Mouse (Mus musculus): ENCODE measurements around the gene Cnpy3. TPM values are rescaled to one million over a fixed set of nuclear protein-coding genes. Genes with fewer than 3 reads are reported as not detected.

Cnpy3 gene
- total and polyA plus RNA-seq, 3 experiments: 19.7 to 21.5 (median 19.8) TPM

GRCm38 (mm10) chr17:46774131-46774472 is 22.1 kb upstream of the Cnpy3 start:
- H3K4me1 ChIP-seq (ENCODE audit: control insufficient read depth, insufficient read depth, low read length): peaks cover 2% of the 10 kb centered on the region
- no peak overlapping the region for H3K4me3 ChIP-seq
- H3K9ac ChIP-seq (ENCODE audit: low read depth, low read length): no peak overlapping the region
- no peaks in the 10 kb centered on the region for H3K27me3 ChIP-seq (ENCODE audit: control insufficient read depth, insufficient read depth, low read length)
- H3K79me2 ChIP-seq (replicated peaks; ENCODE audit: control insufficient read depth, insufficient read depth, low read length): no peaks in the 10 kb centered on the region
- no peaks in the 10 kb centered on the region for H3K36me3 ChIP-seq (ENCODE audit: control insufficient read depth, insufficient read depth, low read length)
- WGBS: 58% methylated on average over 2 of the region's 2 CpGs
- TF ChIP-seq EP300 (IDR thresholded peaks at IDR 0.05; ENCODE audit: insufficient read depth, low read depth, low read length) (no peak), POLR2A (IDR thresholded peaks at IDR 0.05; ENCODE audit: insufficient read depth, low read depth, low read length) (no peak), CTCF (IDR thresholded peaks at IDR 0.05) (no peak)
- intact Hi-C loops (cut with DNase I): no loop called here
- DNase-seq: no peak
- H3K27ac ChIP-seq: no peak overlapping the region

- peak overlapping the region; percentile 87 for H3K9ac ChIP-seq (ENCODE audit: low read depth, low read length)
- H3K27ac ChIP-seq: peak overlapping the region; percentile 82
- no peak for DNase-seq
- 12% methylated on average over 19 of the region's 20 CpGs for WGBS
- no peaks in the 10 kb centered on the region for H3K36me3 ChIP-seq (ENCODE audit: control insufficient read depth, insufficient read depth, low read length)
- H3K79me2 ChIP-seq (replicated peaks; ENCODE audit: control insufficient read depth, insufficient read depth, low read length): no peaks in the 10 kb centered on the region
- H3K27me3 ChIP-seq (ENCODE audit: control insufficient read depth, insufficient read depth, low read length): no peaks in the 10 kb centered on the region
- peaks cover 2% of the 10 kb centered on the region for H3K4me1 ChIP-seq (ENCODE audit: control insufficient read depth, insufficient read depth, low read length)
- H3K4me3 ChIP-seq: peak overlapping the region; percentile 91
- intact Hi-C loops (cut with DNase I): no loop called here
- TF ChIP-seq POLR2A (IDR thresholded peaks at IDR 0.05; ENCODE audit: insufficient read depth, low read depth, low read length) (peak; percentile 60; the same call in 1 of the 2 replicates), EP300 (IDR thresholded peaks at IDR 0.05; ENCODE audit: insufficient read depth, low read depth, low read length) (0 out of 2 replicates have a peak, but pooled peaks have one; percentile 7), CTCF (IDR thresholded peaks at IDR 0.05) (no peak; the same call in 1 of the 2 replicates)
Observed at GRCm38 (mm10) chr17:46773278-46774130, 21.5 kb upstream of the Cnpy3 start.

GRCm38 (mm10) chr17:46772404-46773277 is 20.6 kb upstream of the Cnpy3 start, which contains the start of gene 2310039H08Rik:
Gene 2310039H08Rik, plus strand, starts transcription at chr17:46772635.
- Histone ChIP-seq H3K27me3 (ENCODE audit: control insufficient read depth, insufficient read depth, low read length) (no peaks in the 10 kb centered on the region), H3K36me3 (ENCODE audit: control insufficient read depth, insufficient read depth, low read length) (no peaks in the 10 kb centered on the region), H3K9ac (ENCODE audit: low read depth, low read length) (peak within 1 kb of the TSS; percentile 87), H3K4me3 (peak within 1 kb of the TSS; percentile 91), H3K27ac (peak within 1 kb of the TSS; percentile 82), H3K4me1 (ENCODE audit: control insufficient read depth, insufficient read depth, low read length) (peaks cover 2% of the 10 kb centered on the region), H3K79me2 (replicated peaks; ENCODE audit: control insufficient read depth, insufficient read depth, low read length) (no peaks in the 10 kb centered on the region)
- WGBS: under 1% methylated on average over 50 of the region's 50 CpGs
- DNase-seq: peak; percentile 87 to 90
- intact Hi-C loops (cut with DNase I): loop anchor here (1.0 kb wide), 2 partner anchors 10 to 20 kb away; partner anchors contain the start of genes Cnpy3 and Rpl7l1
- TF ChIP-seq POLR2A (IDR thresholded peaks at IDR 0.05; ENCODE audit: insufficient read depth, low read depth, low read length) (peak; percentile 92), CTCF (IDR thresholded peaks at IDR 0.05) (no peak)

- Histone ChIP-seq H3K9ac (ENCODE audit: low read depth, low read length) (peak overlapping the region; percentile 57), H3K4me3 (peak overlapping the region; percentile 91), H3K27ac (peak overlapping the region; percentile 82), H3K36me3 (ENCODE audit: control insufficient read depth, insufficient read depth, low read length) (no peaks in the 10 kb centered on the region), H3K4me1 (ENCODE audit: control insufficient read depth, insufficient read depth, low read length) (peaks cover 2% of the 10 kb centered on the region), H3K79me2 (replicated peaks; ENCODE audit: control insufficient read depth, insufficient read depth, low read length) (no peaks in the 10 kb centered on the region), H3K27me3 (ENCODE audit: control insufficient read depth, insufficient read depth, low read length) (no peaks in the 10 kb centered on the region)
- TF ChIP-seq CTCF (IDR thresholded peaks at IDR 0.05) (no peak), POLR2A (IDR thresholded peaks at IDR 0.05; ENCODE audit: insufficient read depth, low read depth, low read length) (no peak), EP300 (IDR thresholded peaks at IDR 0.05; ENCODE audit: insufficient read depth, low read depth, low read length) (no peak)
- 5% methylated on average over 5 of the region's 5 CpGs for WGBS
- intact Hi-C loops (cut with DNase I): loop anchor here (1.0 kb wide), 2 partner anchors 10 to 20 kb away; partner anchors contain the start of genes Cnpy3 and Rpl7l1
- DNase-seq: no peak
Observed at GRCm38 (mm10) chr17:46772038-46772403, 20.0 kb upstream of the Cnpy3 start.

GRCm38 (mm10) chr17:46771616-46772015 is 19.6 kb upstream of the Cnpy3 start:
- no peak for DNase-seq
- TF ChIP-seq CTCF (IDR thresholded peaks at IDR 0.05): no peak
- TF ChIP-seq POLR2A (IDR thresholded peaks at IDR 0.05; ENCODE audit: insufficient read depth, low read depth, low read length): no peak
- TF ChIP-seq EP300 (IDR thresholded peaks at IDR 0.05; ENCODE audit: insufficient read depth, low read depth, low read length): no peak
- no peaks in the 10 kb centered on the region for H3K27me3 ChIP-seq (ENCODE audit: control insufficient read depth, insufficient read depth, low read length)
- no peaks in the 10 kb centered on the region for H3K36me3 ChIP-seq (ENCODE audit: control insufficient read depth, insufficient read depth, low read length)
- H3K4me1 ChIP-seq (ENCODE audit: control insufficient read depth, insufficient read depth, low read length): peaks cover 2% of the 10 kb centered on the region
- H3K4me3 ChIP-seq: no peak overlapping the region; the same call in none of the 2 replicates
- no peak overlapping the region for H3K9ac ChIP-seq (ENCODE audit: low read depth, low read length)
- WGBS: 62% methylated on average over 17 of the region's 17 CpGs
- H3K27ac ChIP-seq: peak overlapping the region; percentile 82; the same call in 1 of the 2 replicates
- intact Hi-C loops (cut with DNase I): loop anchor here (1.0 kb wide), 2 partner anchors 11 to 19 kb away; partner anchors contain the start of genes Cnpy3 and Rpl7l1
- no peaks in the 10 kb centered on the region for H3K79me2 ChIP-seq (replicated peaks; ENCODE audit: control insufficient read depth, insufficient read depth, low read length)

Measured in heart, adult 2 months (tissue).